ENCODE assay signal across 8 mouse cellular contexts in genomic region chr5:123973299-123974178, GRCm38 (mm10). TPM values are rescaled to one million over a fixed set of nuclear protein-coding genes. Genes with fewer than 3 reads are reported as not detected.
DNase-seq lines count a peak whose midpoint lies in the region; ATAC-seq and TF ChIP-seq lines count a peak whose summit lies in the region.

Gene Hip1r (plus strand): TSS chr5:123973628.

- peaks cover 9% of the 10 kb centered on the region for H3K4me1 ChIP-seq in embryonic facial prominence, embryonic 12.5 days
- H3K4me1 ChIP-seq in midbrain, postnatal 0 days (ENCODE audit: insufficient read depth, low read length), result no peaks in the 10 kb centered on the region
- peaks cover 3% of the 10 kb centered on the region; the same call in 1 of the 2 replicates for H3K4me1 ChIP-seq in stomach, embryonic 14.5 days (ENCODE audit: control insufficient read depth, insufficient read depth, low read length)

- H3K27ac ChIP-seq in embryonic facial prominence, embryonic 12.5 days, result no peak within 1 kb of the TSS
- H3K27ac ChIP-seq in midbrain, postnatal 0 days (ENCODE audit: low read depth, low read length), result peak within 1 kb of the TSS; percentile 55; the same call in 1 of the 2 replicates
- peak within 1 kb of the TSS; percentile 52; the same call in 1 of the 2 replicates for H3K27ac ChIP-seq in stomach, embryonic 14.5 days (ENCODE audit: low read length)

- H3K9me3 ChIP-seq in embryonic facial prominence, embryonic 12.5 days, result no peaks in the 10 kb centered on the region
- no peaks in the 10 kb centered on the region for H3K9me3 ChIP-seq in midbrain, postnatal 0 days (ENCODE audit: low read length)
- no peaks in the 10 kb centered on the region for H3K9me3 ChIP-seq in stomach, embryonic 14.5 days (ENCODE audit: control insufficient read depth, low read depth, low read length)

- peak; percentile 93 to 94 for DNase-seq in B cell, adult 2 months
- DNase-seq in adrenal gland, postnatal 25 days, result peak; percentile 85
- DNase-seq in heart, adult 8-10 months (ENCODE audit: low spot score), result peak; percentile 58
- DNase-seq in kidney, adult 8-10 months, result peak; percentile 80 to 84
- DNase-seq in liver, result peak; percentile 91
- peak; percentile 58 for DNase-seq in midbrain, postnatal 0 days (ENCODE audit: low spot score)

- TF ChIP-seq CTCF in midbrain, postnatal 0 days (IDR thresholded peaks at IDR 0.05), result no peak

- peak within 1 kb of the TSS; percentile 74 for H3K4me3 ChIP-seq in embryonic facial prominence, embryonic 12.5 days
- peak within 1 kb of the TSS; percentile 87 for H3K4me3 ChIP-seq in midbrain, postnatal 0 days (ENCODE audit: low read depth, low read length)
- H3K4me3 ChIP-seq in stomach, embryonic 14.5 days (ENCODE audit: low read depth, low read length), result peak within 1 kb of the TSS; percentile 65

- H3K4me2 ChIP-seq in embryonic facial prominence, embryonic 12.5 days (replicated peaks), result peak within 1 kb of the TSS; percentile 87
- peak within 1 kb of the TSS; percentile 81 for H3K4me2 ChIP-seq in midbrain, postnatal 0 days (ENCODE audit: low read depth, low read length, poor library complexity, severe bottlenecking)
- H3K4me2 ChIP-seq in stomach, embryonic 14.5 days (replicated peaks; ENCODE audit: low read depth, low read length), result peak within 1 kb of the TSS; percentile 86

- under 1% methylated on average over 97 of the region's 106 CpGs for WGBS in embryonic facial prominence, embryonic 12.5 days
- under 1% methylated on average over 98 of the region's 106 CpGs for WGBS in midbrain, postnatal 0 days
- under 1% methylated on average over 91 of the region's 106 CpGs for WGBS in stomach, embryonic 14.5 days

- peaks cover 10% of the 10 kb centered on the region for H3K27me3 ChIP-seq in embryonic facial prominence, embryonic 12.5 days
- no peaks in the 10 kb centered on the region for H3K27me3 ChIP-seq in midbrain, postnatal 0 days (ENCODE audit: insufficient read depth, low read length)
- peaks cover 10% of the 10 kb centered on the region; the same call in 1 of the 2 replicates for H3K27me3 ChIP-seq in stomach, embryonic 14.5 days (ENCODE audit: control insufficient read depth, insufficient read depth, low read length)

- ATAC-seq in embryonic facial prominence, embryonic 12.5 days (ENCODE audit: insufficient number of reproducible peaks, insufficient read depth, low FRiP score, low TSS enrichment), result peak; percentile 60; the same call in 1 of the 2 replicates
- peak; percentile 62 for ATAC-seq in midbrain, postnatal 0 days (ENCODE audit: low FRiP score)
- peak; percentile 66 for ATAC-seq in stomach, embryonic 14.5 days (ENCODE audit: insufficient number of reproducible peaks, insufficient read depth, low FRiP score, low read depth)

- peak within 1 kb of the TSS; percentile 65 for H3K9ac ChIP-seq in embryonic facial prominence, embryonic 12.5 days
- peak within 1 kb of the TSS; percentile 89 for H3K9ac ChIP-seq in midbrain, postnatal 0 days (replicated peaks; ENCODE audit: low read length, poor library complexity, severe bottlenecking)
- H3K9ac ChIP-seq in stomach, embryonic 14.5 days (replicated peaks; ENCODE audit: low read depth, low read length), result peak within 1 kb of the TSS; percentile 64

- no peaks in the 10 kb centered on the region for H3K36me3 ChIP-seq in embryonic facial prominence, embryonic 12.5 days
- no peaks in the 10 kb centered on the region for H3K36me3 ChIP-seq in midbrain, postnatal 0 days (ENCODE audit: insufficient read depth, low read length)
- H3K36me3 ChIP-seq in stomach, embryonic 14.5 days (ENCODE audit: control insufficient read depth, insufficient read depth, low read length), result no peaks in the 10 kb centered on the region

RNA-seq across cellular contexts. Expression of gene Hip1r, which starts in this region (rescaled TPM):
- total RNA-seq in adrenal gland, postnatal 25 days (2021), result 17.9 and 18.3 TPM in 2 replicates
- 10.0 and 11.4 TPM in 2 replicates for polyA plus RNA-seq in embryonic facial prominence, embryonic 12.5 days (2016; fragmentation: Nextera tagmentation; extraction: Ambion mirVana)
- 10 to 100 TPM; 11.5 to 15.5 (median 13.7) TPM for total RNA-seq in heart, adult 8-10 months (2022)
- total RNA-seq in midbrain, postnatal 0 days (2014; rRNA removed), result 42.9 and 45.4 TPM in 2 replicates
- polyA plus RNA-seq in midbrain, postnatal 0 days (2015; fragmentation: Nextera tagmentation; extraction: Ambion mirVana), result 25.8 and 30.8 TPM in 2 replicates
- polyA plus RNA-seq in stomach, embryonic 14.5 days (2014; fragmentation: Nextera tagmentation; extraction: Ambion mirVana), result 14.4 and 16.9 TPM in 2 replicates
